Mouse (Mus musculus) lung, adult 2 months (tissue): ENCODE results near the gene Iqcf5.

ENCODE experiments used
- CTCF ChIP-seq: fragments of 200-500 bp; IDR thresholded peaks from 2 replicates; pipeline ENCODE4 v1.5.1; 2011; ENCODE audit warnings: mild to moderate bottlenecking, low read length, control low read depth; ENCODE audit not compliant: insufficient read depth
- POLR2A ChIP-seq: fragments of 200-500 bp; IDR thresholded peaks from 2 replicates; pipeline ENCODE4 v1.6.1; 2011; ENCODE audit warnings: low read depth, mild to moderate bottlenecking, control low read depth, low read length, borderline replicate concordance; ENCODE audit errors: extremely low read depth

DNA sequence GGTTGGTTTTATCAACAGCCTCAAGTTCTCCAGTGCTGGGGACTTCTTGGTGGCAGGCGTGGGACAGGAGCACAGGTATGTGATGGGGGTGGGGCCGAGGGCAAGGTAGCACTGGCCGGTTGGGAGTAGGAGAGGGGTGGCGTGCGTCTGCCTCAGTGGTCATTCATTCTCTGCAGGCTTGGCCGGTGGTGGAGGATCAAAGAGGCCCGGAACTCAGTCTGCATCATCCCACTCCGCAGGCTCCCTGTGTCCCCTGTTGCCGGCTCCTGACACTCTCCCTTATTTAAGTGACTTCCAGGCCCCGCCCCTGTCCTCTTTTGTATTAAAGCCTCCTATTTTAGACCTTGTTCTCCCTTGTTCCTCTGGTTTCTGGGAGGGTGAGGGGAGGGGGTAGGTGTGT is 29.3 kb upstream of the Iqcf5 start:
- TF ChIP-seq POLR2A (no peak), CTCF (no peak)
